Mouse (Mus musculus): ENCODE measurements at regions not wholly inside any gene's neighbourhood (a gene's known extent, or its start where the extent isn't known, plus 50 kb on each side); places are given as distances from the start of the nearest gene placed in this dataset.

- H3K27ac ChIP-seq (ENCODE audit: control insufficient read depth, low read depth, low read length), result no peak overlapping the region
- H3K4me1 ChIP-seq (ENCODE audit: control insufficient read depth in 1 of 2, insufficient read depth in 2 of 2, low read length in 2 of 2), result no peaks in the 10 kb centered on the region
- H3K4me3 ChIP-seq (ENCODE audit: control insufficient read depth in 1 of 2, insufficient read depth in 1 of 2, low read depth in 2 of 2, low read length in 2 of 2), result no peak overlapping the region
- DNase-seq (ENCODE audit: low read depth, low spot score), result no peak
- no peaks in the 10 kb centered on the region for H3K36me3 ChIP-seq (ENCODE audit: control insufficient read depth in 1 of 2, insufficient read depth in 2 of 2, low read length in 2 of 2)
- H3K9ac ChIP-seq (ENCODE audit: control insufficient read depth, low read depth, low read length, poor library complexity, severe bottlenecking), result no peak overlapping the region
- no peaks in the 10 kb centered on the region for H3K79me2 ChIP-seq (ENCODE audit: control insufficient read depth, insufficient read depth, low read length, poor library complexity)
- TF ChIP-seq ZKSCAN1 (IDR thresholded peaks at IDR 0.05; ENCODE audit: low read depth, low read length) (no peak), TCF12 (IDR thresholded peaks at IDR 0.05; ENCODE audit: low read depth, low read length) (no peak), ZC3H11A (IDR thresholded peaks at IDR 0.05; ENCODE audit: low read depth, low read length) (no peak), GABPA (IDR thresholded peaks at IDR 0.05; ENCODE audit: low read depth, low read length) (no peak), USF2 (IDR thresholded peaks at IDR 0.05; ENCODE audit: borderline replicate concordance in 1 of 2, insufficient read depth in 1 of 2, low read depth in 1 of 2, low read length in 2 of 2) (no peak)
- no peaks in the 10 kb centered on the region for H3K9me3 ChIP-seq (replicated peaks; ENCODE audit: insufficient read depth, low read length)
- H3K27me3 ChIP-seq (ENCODE audit: control insufficient read depth in 1 of 2, insufficient read depth in 2 of 2, low read length in 2 of 2), result no peaks in the 10 kb centered on the region
Measured at GRCm38 (mm10) chr1:168057479-168057878, 368.4 kb downstream of the Lmx1a start.

DNA sequence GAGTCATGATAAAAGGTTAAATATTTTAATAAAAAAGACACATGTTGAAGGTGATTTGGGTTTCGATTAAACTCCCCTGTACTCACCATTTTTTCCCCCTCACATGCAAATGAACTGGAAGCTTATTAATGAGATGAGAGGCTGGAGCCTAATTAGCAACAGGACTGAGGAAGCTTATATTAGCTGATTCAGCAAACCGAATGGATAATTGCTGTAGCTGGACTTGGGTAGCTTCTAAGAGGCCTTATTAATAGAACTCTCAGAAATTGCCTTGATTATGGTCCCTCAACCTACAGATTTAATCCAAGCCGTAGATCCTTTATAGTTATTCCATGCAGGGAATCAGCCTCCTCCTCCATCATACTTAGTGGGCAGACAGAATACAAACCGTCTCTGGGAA lies 369.7 kb downstream of the Lmx1a start:
- Histone ChIP-seq H3K36me3 (ENCODE audit: control insufficient read depth in 1 of 2, insufficient read depth in 2 of 2, low read length in 2 of 2) (no peaks in the 10 kb centered on the region), H3K79me2 (ENCODE audit: control insufficient read depth, insufficient read depth, low read length, poor library complexity) (no peaks in the 10 kb centered on the region), H3K9me3 (replicated peaks; ENCODE audit: insufficient read depth, low read length) (no peaks in the 10 kb centered on the region), H3K4me1 (ENCODE audit: control insufficient read depth in 1 of 2, insufficient read depth in 2 of 2, low read length in 2 of 2) (no peaks in the 10 kb centered on the region), H3K4me3 (ENCODE audit: control insufficient read depth in 1 of 2, insufficient read depth in 1 of 2, low read depth in 2 of 2, low read length in 2 of 2) (no peak overlapping the region), H3K9ac (ENCODE audit: control insufficient read depth, low read depth, low read length, poor library complexity, severe bottlenecking) (no peak overlapping the region), H3K27me3 (ENCODE audit: control insufficient read depth in 1 of 2, insufficient read depth in 2 of 2, low read length in 2 of 2) (no peaks in the 10 kb centered on the region), H3K27ac (ENCODE audit: control insufficient read depth, low read depth, low read length) (no peak overlapping the region)
- TF ChIP-seq RCOR1 (IDR thresholded peaks at IDR 0.05; ENCODE audit: low read depth, low read length), result no peak
- TF ChIP-seq CHD1 (IDR thresholded peaks at IDR 0.05; ENCODE audit: low read depth, low read length), result no peak
- TF ChIP-seq HCFC1 (IDR thresholded peaks at IDR 0.05; ENCODE audit: low read depth, low read length), result no peak
- TF ChIP-seq MAZ (IDR thresholded peaks at IDR 0.05; ENCODE audit: low read depth, low read length), result no peak
- TF ChIP-seq SMC3 (IDR thresholded peaks at IDR 0.05; ENCODE audit: low read depth, low read length), result no peak
- no peak for TF ChIP-seq TCF12 (IDR thresholded peaks at IDR 0.05; ENCODE audit: low read depth, low read length)
- TF ChIP-seq ZKSCAN1 (IDR thresholded peaks at IDR 0.05; ENCODE audit: low read depth, low read length), result no peak
- no peak for TF ChIP-seq USF1 (IDR thresholded peaks at IDR 0.05; ENCODE audit: low read depth, low read length)
- no peak for TF ChIP-seq MYC (IDR thresholded peaks at IDR 0.05; ENCODE audit: low read depth, low read length)
- no peak for TF ChIP-seq TBP (IDR thresholded peaks at IDR 0.05; ENCODE audit: low read depth, low read length)
- TF ChIP-seq CTCF (IDR thresholded peaks at IDR 0.05 in 2 of 3, conservative IDR thresholded peaks at IDR 0.05 in 1 of 3; ENCODE audit: control insufficient read depth in 1 of 3, insufficient read depth in 1 of 3, low read depth in 2 of 3, low read length in 3 of 3, poor library complexity in 1 of 3, severe bottlenecking in 1 of 3), result no peak
- no peak for TF ChIP-seq NRF1 (IDR thresholded peaks at IDR 0.05; ENCODE audit: insufficient read depth, low read depth, low read length, poor library complexity, severe bottlenecking)
- TF ChIP-seq USF2 (IDR thresholded peaks at IDR 0.05; ENCODE audit: borderline replicate concordance in 1 of 2, insufficient read depth in 1 of 2, low read depth in 1 of 2, low read length in 2 of 2), result no peak
- TF ChIP-seq NELFE (IDR thresholded peaks at IDR 0.05; ENCODE audit: low read depth, low read length), result no peak
- TF ChIP-seq POLR2AphosphoS5 (IDR thresholded peaks at IDR 0.05; ENCODE audit: borderline replicate concordance, low read depth, low read length), result no peak
- no peak for TF ChIP-seq GATA1 (IDR thresholded peaks at IDR 0.05; ENCODE audit: low read depth, low read length)
- no peak for TF ChIP-seq ZNF384 (IDR thresholded peaks at IDR 0.05; ENCODE audit: low read depth, low read length)
- no peak for TF ChIP-seq RAD21 (IDR thresholded peaks at IDR 0.05; ENCODE audit: low read depth, low read length)
- TF ChIP-seq CHD2 (IDR thresholded peaks at IDR 0.05; ENCODE audit: low read length), result no peak
- no peak for TF ChIP-seq ELF1 (IDR thresholded peaks at IDR 0.05; ENCODE audit: low read depth, low read length)
- no peak for DNase-seq (ENCODE audit: low read depth, low spot score)
